Mouse (Mus musculus) ES-E14 (cell line): ENCODE data around the gene Spef1.

Source experiments
- CHD2 ChIP-seq: IDR thresholded peaks from 2 replicates; pipeline ENCODE4 v1.6.1; 2014; ENCODE audit warnings: mild to moderate bottlenecking, low read depth, low read length, inconsistent platforms
- HCFC1 ChIP-seq: IDR thresholded peaks from 2 replicates; pipeline ENCODE4 v1.6.1; 2012; ENCODE audit warnings: low read length, inconsistent platforms, borderline replicate concordance; ENCODE audit not compliant: insufficient read depth

DNA sequence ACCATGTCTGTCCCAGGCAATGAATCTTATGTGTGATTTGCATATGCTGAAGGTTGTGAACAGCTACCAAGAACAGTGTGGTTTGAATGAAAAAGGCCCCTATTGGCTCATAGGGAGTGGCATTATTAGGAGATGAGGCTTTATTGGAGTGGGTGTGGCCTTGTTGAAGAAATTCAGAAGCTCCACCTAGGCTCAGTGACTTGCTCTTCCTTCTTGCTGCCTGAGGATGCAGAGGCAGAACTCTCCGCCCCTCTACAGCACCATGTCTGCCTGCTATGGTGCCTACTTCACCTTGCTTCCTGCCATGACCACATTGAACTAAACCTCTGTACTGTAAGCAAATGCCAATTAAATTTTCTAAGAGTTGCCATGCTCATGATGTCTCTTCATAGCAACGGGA lies 45.5 kb upstream of the Spef1 start:
- TF ChIP-seq CHD2 (no peak), HCFC1 (no peak)
